Mouse (Mus musculus): ENCODE measurements around the gene Gmppa.

GRCm38 (mm10) chr1:75388898-75389515 is 46.7 kb upstream of the Gmppa start:
- TF ChIP-seq CTCF (IDR thresholded peaks at IDR 0.05; ENCODE audit: low read depth) (no peak), EP300 (IDR thresholded peaks at IDR 0.05; ENCODE audit: low read depth) (no peak)

All from liver, embryonic 14.5 days (tissue).